Comparison of ENCODE assay signal across 8 mouse cellular contexts in genomic region chr12:33110894-33111471, GRCm38 (mm10). TPM values are rescaled to one million over a fixed set of nuclear protein-coding genes. Genes with fewer than 3 reads are reported as not detected.
DNase-seq lines count a peak whose midpoint lies in the region; ATAC-seq and TF ChIP-seq lines count a peak whose summit lies in the region.

No protein-coding gene starts in this region.

- H3K27ac ChIP-seq in heart, adult 2 months: peak overlapping the region; percentile 72
- H3K27ac ChIP-seq in intestine, postnatal 0 days (ENCODE audit: low read depth, low read length): peak overlapping the region; percentile 3; the same call in 1 of the 2 replicates
- no peak overlapping the region for H3K27ac ChIP-seq in limb, embryonic 11.5 days (replicated peaks; ENCODE audit: low read depth, low read length)

- peaks cover 6% of the 10 kb centered on the region for H3K36me3 ChIP-seq in heart, adult 2 months (ENCODE audit: control insufficient read depth, insufficient read depth, low read length)
- no peaks in the 10 kb centered on the region for H3K36me3 ChIP-seq in intestine, postnatal 0 days (ENCODE audit: control insufficient read depth, insufficient read depth)
- no peaks in the 10 kb centered on the region for H3K36me3 ChIP-seq in limb, embryonic 11.5 days (ENCODE audit: control insufficient read depth, insufficient read depth, low read length)
- no peaks in the 10 kb centered on the region for H3K36me3 ChIP-seq in myocyte (ENCODE audit: control insufficient read depth, insufficient read depth)

- H3K4me1 ChIP-seq in heart, adult 2 months (ENCODE audit: control insufficient read depth, insufficient read depth, low read length): peaks cover 5% of the 10 kb centered on the region
- H3K4me1 ChIP-seq in intestine, postnatal 0 days (replicated peaks; ENCODE audit: control insufficient read depth, insufficient read depth, low read length): no peaks in the 10 kb centered on the region
- H3K4me1 ChIP-seq in limb, embryonic 11.5 days (ENCODE audit: control insufficient read depth, insufficient read depth, low read length): peaks cover 3% of the 10 kb centered on the region; the same call in 1 of the 2 replicates

- peak; percentile 61 for ATAC-seq in frontal cortex, adult (ENCODE audit: low TSS enrichment)
- ATAC-seq in intestine, postnatal 0 days: no peak
- ATAC-seq in limb, embryonic 11.5 days (ENCODE audit: insufficient number of reproducible peaks, low FRiP score, low TSS enrichment, low read depth): no peak
- no peak; the same call in 1 of the 2 replicates for ATAC-seq in monocyte, adult 5-6 weeks (replicated peaks; ENCODE audit: insufficient number of reproducible peaks, low FRiP score, low TSS enrichment, poor library complexity, severe bottlenecking)

- H3K4me2 ChIP-seq in intestine, postnatal 0 days (replicated peaks; ENCODE audit: low read depth): no peak overlapping the region
- H3K4me2 ChIP-seq in limb, embryonic 11.5 days (ENCODE audit: low read depth, severe bottlenecking): no peak overlapping the region
- peak overlapping the region; percentile 12 for H3K4me2 ChIP-seq in myocyte (ENCODE audit: low read depth)

- DNase-seq in frontal cortex, postnatal 14 days (ENCODE audit: low spot score in 2 of 2): no peak
- peak; percentile 49 for DNase-seq in brain, adult 2 months (ENCODE audit: low read depth, low spot score)
- DNase-seq in heart, adult 2 months: peak; percentile 52 to 55
- DNase-seq in limb, embryonic 11.5 days (ENCODE audit: low spot score): peak; percentile 35

- H3K4me3 ChIP-seq in heart, adult 2 months: peak overlapping the region; percentile 11; the same call in 1 of the 2 replicates
- H3K4me3 ChIP-seq in intestine, postnatal 0 days (ENCODE audit: low read depth, low read length): no peak overlapping the region
- H3K4me3 ChIP-seq in limb, embryonic 11.5 days (ENCODE audit: low read depth, low read length): no peak overlapping the region
- no peak overlapping the region for H3K4me3 ChIP-seq in myocyte

- intact Hi-C loops in heart, adult 2 months (cut with DNase I): loop anchor here (2.0 to 10.0 kb wide), 2 partner anchors 36 to 224 kb away; partner anchors contain the start of gene Atxn7l1

- H3K27me3 ChIP-seq in heart, adult 2 months (ENCODE audit: control insufficient read depth, insufficient read depth, low read length): no peaks in the 10 kb centered on the region
- no peaks in the 10 kb centered on the region for H3K27me3 ChIP-seq in intestine, postnatal 0 days (replicated peaks; ENCODE audit: control insufficient read depth, insufficient read depth, low read length)
- H3K27me3 ChIP-seq in limb, embryonic 11.5 days (ENCODE audit: control insufficient read depth, insufficient read depth, low read length): no peaks in the 10 kb centered on the region
- no peaks in the 10 kb centered on the region for H3K27me3 ChIP-seq in myocyte (ENCODE audit: control insufficient read depth, insufficient read depth, insufficient read length)

- no peaks in the 10 kb centered on the region for H3K9me3 ChIP-seq in intestine, postnatal 0 days (ENCODE audit: control insufficient read depth)
- no peaks in the 10 kb centered on the region for H3K9me3 ChIP-seq in limb, embryonic 11.5 days (ENCODE audit: control insufficient read depth, low read length)

- TF ChIP-seq CTCF in heart, adult 2 months (IDR thresholded peaks at IDR 0.05): no peak
- TF ChIP-seq CTCF in intestine, postnatal 0 days (IDR thresholded peaks at IDR 0.05; ENCODE audit: low read depth): no peak; the same call in 1 of the 2 replicates

- no peak for TF ChIP-seq EP300 in heart, adult 2 months (IDR thresholded peaks at IDR 0.05; ENCODE audit: insufficient read depth, low read depth, low read length)

- H3K9ac ChIP-seq in heart, adult 2 months (ENCODE audit: low read depth, low read length): peak overlapping the region; percentile 39; the same call in 1 of the 2 replicates
- H3K9ac ChIP-seq in intestine, postnatal 0 days (ENCODE audit: low read depth, low read length): no peak overlapping the region
- no peak overlapping the region for H3K9ac ChIP-seq in limb, embryonic 11.5 days (ENCODE audit: low read length)

- peak; percentile 31; the same call in 1 of the 2 replicates for TF ChIP-seq POLR2A in heart, adult 2 months (IDR thresholded peaks at IDR 0.05; ENCODE audit: insufficient read depth, low read depth, low read length)
- no peak for TF ChIP-seq POLR2A in myocyte (IDR thresholded peaks at IDR 0.05; ENCODE audit: insufficient read length, low read depth)

- no peaks in the 10 kb centered on the region for H3K79me2 ChIP-seq in heart, adult 2 months (replicated peaks; ENCODE audit: control insufficient read depth, insufficient read depth, low read length)
- no peaks in the 10 kb centered on the region for H3K79me2 ChIP-seq in myocyte (ENCODE audit: control insufficient read depth, insufficient read depth)

- WGBS in heart, adult 2 months: 8% methylated on average over 14 of the region's 14 CpGs
- 43% methylated on average over 14 of the region's 14 CpGs for WGBS in intestine, postnatal 0 days
- 53% methylated on average over 14 of the region's 14 CpGs for WGBS in limb, embryonic 11.5 days

- no peak overlapping the region for H3ac ChIP-seq in myocyte (ENCODE audit: control insufficient read depth, insufficient read length)

TF ChIP-seq in myocyte, 11 proteins besides CTCF, POLR2A, EP300 and RAD21:
- TF ChIP-seq E2F4 (IDR thresholded peaks at IDR 0.05; ENCODE audit: insufficient read depth) (no peak), TCF3 (IDR thresholded peaks at IDR 0.05; ENCODE audit: insufficient read length, low read depth) (no peak), MYOD1 (IDR thresholded peaks at IDR 0.05; ENCODE audit: control insufficient read depth in 1 of 3, insufficient read length in 2 of 3, low read depth in 2 of 3) (peak in 2 of 3 experiments; percentile 27 to 43), MYOG (IDR thresholded peaks at IDR 0.05; ENCODE audit: control insufficient read depth in 1 of 3, insufficient read depth in 1 of 3, insufficient read length in 2 of 3, low read depth in 2 of 3) (peak in 1 of 3 experiments; percentile 7)

RNA-seq across cellular contexts. Expression of gene Cdhr3, which starts 18.3 kb away (rescaled TPM):
- total RNA-seq in heart, adult 2 months (2021): under 1 TPM; 0.34 to 0.39 TPM
- 0.76 and 1.8 TPM in 2 replicates for polyA plus RNA-seq in heart, adult 2 months (2012; rRNA removed)
- polyA plus RNA-seq in intestine, postnatal 0 days (2015; fragmentation: Nextera tagmentation; extraction: Ambion mirVana): 0.10 TPM in 1 of 2 replicates, not detected in the other
- not detected in 2 replicates for polyA plus RNA-seq in limb, embryonic 11.5 days (2014; fragmentation: Nextera tagmentation; extraction: Ambion mirVana)
- polyA plus RNA-seq in myocyte (2012; fragmentation: generic; extraction: Trizol): 0.04 TPM
- total RNA-seq in monocyte, adult 5-6 weeks (2017): 0.10 TPM in 1 of 3 replicates, not detected in the others

RNA-seq across cellular contexts. Expression of gene Atxn7l1, which starts 36.5 kb away (rescaled TPM):
- 10 to 100 TPM; 18.8 to 19.0 TPM for total RNA-seq in heart, adult 2 months (2021)
- polyA plus RNA-seq in heart, adult 2 months (2012; rRNA removed): 21.6 and 23.6 TPM in 2 replicates
- polyA plus RNA-seq in intestine, postnatal 0 days (2015; fragmentation: Nextera tagmentation; extraction: Ambion mirVana): 8.2 and 9.0 TPM in 2 replicates
- polyA plus RNA-seq in limb, embryonic 11.5 days (2014; fragmentation: Nextera tagmentation; extraction: Ambion mirVana): 18.8 and 19.6 TPM in 2 replicates
- polyA plus RNA-seq in myocyte (2012; fragmentation: generic; extraction: Trizol): 12.4 TPM
- 46.2 to 73.7 TPM (median 53.1 TPM) in 3 replicates for total RNA-seq in monocyte, adult 5-6 weeks (2017)

Comparison
In these comparisons a context has a peak if more than half of its experiments do, and no peak if none do; other contexts are left out.
1. DNase-seq: peak in brain, adult 2 months (single experiment), heart, adult 2 months (2 of 2) and limb, embryonic 11.5 days (single experiment); none in frontal cortex, postnatal 14 days (0 of 2).